Mouse (Mus musculus) MEL (cell line): Measurements from ENCODE around the gene Atg7. TPM values are rescaled to one million over a fixed set of nuclear protein-coding genes. Genes with fewer than 3 reads are reported as not detected.

Experiments
- DNase-seq: peaks from one replicate; pipeline ENCODE4 v3.0.0; 2011; ENCODE audit warnings: low read depth, low spot score
- H3K27ac ChIP-seq: 2 replicates; pipeline ENCODE4 v1.5.1; 2012; ENCODE audit warnings: low read depth, mild to moderate bottlenecking, control low read depth, low read length, moderate library complexity; ENCODE audit not compliant: control insufficient read depth
- H3K27me3 ChIP-seq, 2 experiments: fragments of 150-350 bp in 1 of 2; sonication (generic) in 1 of 2; 2 replicates each; pipeline ENCODE4 v1.6.1; 2012; ENCODE audit warnings: low read length in 2 of 2, mild to moderate bottlenecking in 2 of 2, improper control_type of control experiment in 1 of 2, moderate library complexity in 1 of 2; ENCODE audit not compliant: insufficient read depth in 2 of 2, control insufficient read depth in 1 of 2
- H3K36me3 ChIP-seq, 2 experiments: 2 replicates each; pipeline ENCODE4 v1.6.1; 2012 to 2014; ENCODE audit warnings: low read length in 2 of 2, improper control_type of control experiment in 1 of 2, inconsistent platforms in 1 of 2, mild to moderate bottlenecking in 1 of 2; ENCODE audit not compliant: insufficient read depth in 2 of 2, control insufficient read depth in 1 of 2
- H3K4me1 ChIP-seq, 2 experiments: fragments of 150-350 bp in 1 of 2; sonication (generic) in 1 of 2; 2 replicates each; pipeline ENCODE4 v1.6.1; 2012; ENCODE audit warnings: low read length in 2 of 2, improper control_type of control experiment in 1 of 2, mild to moderate bottlenecking in 1 of 2; ENCODE audit not compliant: insufficient read depth in 2 of 2, control insufficient read depth in 1 of 2
- H3K4me3 ChIP-seq, 2 experiments: fragments of 150-350 bp in 1 of 2; sonication (generic) in 1 of 2; 2 replicates each; pipeline ENCODE4 v1.5.1; 2012; ENCODE audit warnings: low read depth in 2 of 2, low read length in 2 of 2, mild to moderate bottlenecking in 2 of 2, moderate library complexity in 2 of 2, control low read depth in 1 of 2, improper control_type of control experiment in 1 of 2; ENCODE audit not compliant: control insufficient read depth in 1 of 2, insufficient read depth in 1 of 2
- H3K79me2 ChIP-seq: 2 replicates; pipeline ENCODE4 v1.6.1; 2012; ENCODE audit warnings: mild to moderate bottlenecking, low read length, moderate library complexity; ENCODE audit not compliant: control insufficient read depth, poor library complexity, insufficient read depth
- H3K9ac ChIP-seq: 2 replicates; pipeline ENCODE4 v1.6.1; 2012; ENCODE audit warnings: low read depth, mild to moderate bottlenecking, control low read depth, low read length, moderate library complexity; ENCODE audit not compliant: control insufficient read depth, poor library complexity, severe bottlenecking
- H3K9me3 ChIP-seq: fragments of 150-350 bp; sonication (generic); replicated peaks from 2 replicates; pipeline ENCODE4 v1.6.1; 2012; ENCODE audit warnings: mild to moderate bottlenecking, low read length, improper control_type of control experiment, moderate library complexity; ENCODE audit not compliant: insufficient read depth
- BHLHE40 ChIP-seq: IDR thresholded peaks from 2 replicates; pipeline ENCODE4 v1.6.1; 2012; ENCODE audit warnings: low read depth, mild to moderate bottlenecking, inconsistent platforms, low read length, improper control_type of control experiment, borderline replicate concordance
- CHD1 ChIP-seq: IDR thresholded peaks from 2 replicates; pipeline ENCODE4 v1.6.1; 2012; ENCODE audit warnings: low read depth, mild to moderate bottlenecking, inconsistent platforms, low read length, improper control_type of control experiment
- ELF1 ChIP-seq: IDR thresholded peaks from 2 replicates; pipeline ENCODE4 v1.6.1; 2014; ENCODE audit warnings: low read depth, mild to moderate bottlenecking, inconsistent platforms, low read length, improper control_type of control experiment, moderate library complexity
- ETS1 ChIP-seq: IDR thresholded peaks from 2 replicates; pipeline ENCODE4 v1.6.1; 2012; ENCODE audit warnings: low read depth, mild to moderate bottlenecking, inconsistent platforms, low read length, improper control_type of control experiment, moderate library complexity
- KAT2A ChIP-seq: conservative IDR thresholded peaks from 2 replicates; pipeline ENCODE4 v1.6.1; 2012; ENCODE audit warnings: low read depth, low read length, improper control_type of control experiment, inconsistent platforms
- MAX ChIP-seq: IDR thresholded peaks from 2 replicates; pipeline ENCODE4 v1.6.1; 2011; ENCODE audit warnings: low read length, improper control_type of control experiment
- MXI1 ChIP-seq: IDR thresholded peaks from 2 replicates; pipeline ENCODE4 v1.6.1; 2011; ENCODE audit warnings: mild to moderate bottlenecking, low read depth, low read length, improper control_type of control experiment
- MYC ChIP-seq: IDR thresholded peaks from 2 replicates; pipeline ENCODE4 v1.6.1; 2011; ENCODE audit warnings: low read depth, mild to moderate bottlenecking, low read length, improper control_type of control experiment, moderate library complexity
- NRF1 ChIP-seq: IDR thresholded peaks from 2 replicates; pipeline ENCODE4 v1.6.1; 2014; ENCODE audit warnings: low read depth, mild to moderate bottlenecking, inconsistent platforms, low read length, improper control_type of control experiment, moderate library complexity; ENCODE audit not compliant: poor library complexity, insufficient read depth, severe bottlenecking
- POLR2A ChIP-seq, 2 experiments: IDR thresholded peaks; 2 replicates each; pipeline ENCODE4 v1.6.1; 2011 to 2012; ENCODE audit warnings: low read length in 2 of 2, mild to moderate bottlenecking in 2 of 2, control low read depth in 1 of 2, improper control_type of control experiment in 1 of 2, low read depth in 1 of 2, moderate library complexity in 1 of 2; ENCODE audit not compliant: control insufficient read depth in 1 of 2, insufficient read depth in 1 of 2, poor library complexity in 1 of 2
- POLR2AphosphoS2 ChIP-seq: IDR thresholded peaks from 2 replicates; pipeline ENCODE4 v1.6.1; 2011; ENCODE audit warnings: low read length, improper control_type of control experiment
- POLR2AphosphoS5 ChIP-seq: IDR thresholded peaks from 2 replicates; pipeline ENCODE4 v1.6.1; 2012; ENCODE audit warnings: low read depth, borderline replicate concordance, mild to moderate bottlenecking, inconsistent platforms, low read length, moderate library complexity, mixed read lengths
- RCOR1 ChIP-seq: IDR thresholded peaks from 2 replicates; pipeline ENCODE4 v1.6.1; 2012; ENCODE audit warnings: low read depth, mild to moderate bottlenecking, inconsistent platforms, low read length, improper control_type of control experiment
- SIN3A ChIP-seq: IDR thresholded peaks from 2 replicates; pipeline ENCODE4 v1.6.1; 2012; ENCODE audit warnings: low read length, improper control_type of control experiment, inconsistent platforms
- SMC3 ChIP-seq: IDR thresholded peaks from 2 replicates; pipeline ENCODE4 v1.6.1; 2011; ENCODE audit warnings: low read depth, low read length, improper control_type of control experiment
- UBTF ChIP-seq: IDR thresholded peaks from 2 replicates; pipeline ENCODE4 v1.6.1; 2012; ENCODE audit warnings: low read depth, mild to moderate bottlenecking, inconsistent platforms, low read length, improper control_type of control experiment, moderate library complexity, borderline replicate concordance; ENCODE audit not compliant: insufficient read depth
- USF1 ChIP-seq: IDR thresholded peaks from 2 replicates; pipeline ENCODE4 v1.6.1; 2014; ENCODE audit warnings: low read depth, mild to moderate bottlenecking, inconsistent platforms, low read length, improper control_type of control experiment, moderate library complexity
- USF2 ChIP-seq, 2 experiments: IDR thresholded peaks; 2 replicates each; pipeline ENCODE4 v1.6.1; 2011 to 2012; ENCODE audit warnings: improper control_type of control experiment in 2 of 2, low read length in 2 of 2, borderline replicate concordance in 1 of 2, inconsistent platforms in 1 of 2, low read depth in 1 of 2, mild to moderate bottlenecking in 1 of 2; ENCODE audit not compliant: insufficient read depth in 1 of 2
- ZKSCAN1 ChIP-seq: IDR thresholded peaks from 2 replicates; pipeline ENCODE4 v1.6.1; 2012; ENCODE audit warnings: low read depth, mild to moderate bottlenecking, inconsistent platforms, low read length, improper control_type of control experiment, moderate library complexity
- ZMIZ1 ChIP-seq: IDR thresholded peaks from 2 replicates; pipeline ENCODE4 v1.6.1; 2012; ENCODE audit warnings: low read depth, mild to moderate bottlenecking, inconsistent platforms, low read length, improper control_type of control experiment, moderate library complexity
- ZNF384 ChIP-seq: IDR thresholded peaks from 2 replicates; pipeline ENCODE4 v1.6.1; 2012; ENCODE audit warnings: low read depth, mild to moderate bottlenecking, inconsistent platforms, low read length, improper control_type of control experiment
- polyA plus RNA-seq, 2 experiments: library from polyadenylated mRNA; stranded (reverse) in 1 of 2; unstranded in 1 of 2; fragments of >175 nt in 1 of 2; fragments of >200 nt in 1 of 2; gene quantifications; 2 replicates each; pipeline versions ENCODE4 v1.2.1 to v1.2.4; 2012; ENCODE audit warnings: low replicate concordance in 2 of 2, low read depth in 1 of 2; ENCODE audit not compliant: insufficient read length in 2 of 2, insufficient read depth in 1 of 2, missing spikeins in 1 of 2
- total RNA-seq: library from RNA; depleted of rRNA; stranded (reverse); fragments of 300-350 nt; gene quantifications from 2 replicates; pipeline ENCODE4 v1.2.3, GENCODE M21; 2012

Atg7 gene
- total and polyA plus RNA-seq, 3 experiments, result 14.6 TPM; not detected in 1

- Histone ChIP-seq H3K9ac (no peak overlapping the region), H3K79me2 (no peaks in the 10 kb centered on the region), H3K27ac (no peak overlapping the region), H3K27me3 (no peaks in the 10 kb centered on the region), H3K4me1 (no peaks in the 10 kb centered on the region), H3K4me3 (no peak overlapping the region), H3K9me3 (no peaks in the 10 kb centered on the region), H3K36me3 (no peaks in the 10 kb centered on the region)
- TF ChIP-seq USF2 (IDR thresholded peaks at IDR 0.05; ENCODE audit: borderline replicate concordance in 1 of 2, insufficient read depth in 1 of 2, low read depth in 1 of 2, low read length in 2 of 2), result no peak
- TF ChIP-seq POLR2A (IDR thresholded peaks at IDR 0.05; ENCODE audit: control insufficient read depth in 1 of 2, insufficient read depth in 1 of 2, low read depth in 1 of 2, low read length in 2 of 2, poor library complexity in 1 of 2), result no peak
- TF ChIP-seq POLR2AphosphoS2, result no peak
- no peak for TF ChIP-seq POLR2AphosphoS5
- TF ChIP-seq UBTF, result no peak
- TF ChIP-seq MYC, result no peak
- TF ChIP-seq KAT2A, result no peak
- no peak for TF ChIP-seq USF1
- no peak for DNase-seq
Observed at GRCm38 (mm10) chr6:114652209-114652608, 9.3 kb downstream of the Atg7 start.

DNA sequence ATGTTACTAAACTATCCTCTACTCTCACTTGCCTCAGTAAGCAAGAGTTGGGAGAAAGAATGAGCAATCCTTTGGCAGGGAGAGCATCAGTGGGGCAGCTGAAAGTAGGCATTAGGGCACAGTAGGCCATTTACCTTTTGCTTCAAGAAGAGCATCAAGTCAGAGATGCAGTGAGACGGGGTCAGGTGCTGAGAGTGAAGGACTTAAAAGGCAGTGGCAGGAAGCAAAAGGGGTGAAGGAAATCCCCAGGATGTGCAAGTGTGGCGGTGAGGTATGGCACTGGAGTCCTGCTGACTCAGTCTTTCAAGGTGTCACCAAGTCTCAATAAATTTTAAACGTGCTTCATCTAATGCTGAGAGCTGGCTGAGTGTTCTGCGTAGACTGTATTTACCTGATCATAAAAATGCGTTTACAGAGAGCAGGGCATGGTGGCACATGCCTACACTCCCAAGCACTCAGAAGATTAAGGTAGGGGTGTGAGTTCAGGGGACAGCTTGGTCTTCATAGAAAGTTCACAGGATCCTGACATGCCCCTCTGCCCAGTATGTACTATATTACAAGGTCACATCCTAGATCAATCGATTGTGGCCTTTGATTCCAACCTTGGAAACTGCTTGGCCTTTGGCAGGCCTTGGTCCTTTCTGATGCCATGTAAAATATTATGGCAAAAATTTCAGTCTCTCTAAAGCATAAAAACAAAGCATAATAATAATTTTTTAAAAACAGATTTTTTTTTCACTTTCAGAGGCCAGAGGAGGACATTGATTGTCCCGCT, 14.1 kb downstream of the Atg7 start:
- no peaks in the 10 kb centered on the region for H3K27me3 ChIP-seq
- no peak for DNase-seq
- no peak overlapping the region for H3K27ac ChIP-seq
- no peak for TF ChIP-seq MXI1
- no peak for TF ChIP-seq NRF1
- TF ChIP-seq KAT2A, result no peak
- TF ChIP-seq ZKSCAN1, result no peak
- no peak for TF ChIP-seq ZNF384
- TF ChIP-seq ZMIZ1, result no peak
- TF ChIP-seq BHLHE40, result no peak
- no peak for TF ChIP-seq SIN3A
- TF ChIP-seq ETS1, result no peak
- TF ChIP-seq ELF1, result no peak
- no peak for TF ChIP-seq POLR2AphosphoS5
- no peak for TF ChIP-seq MAX
- TF ChIP-seq SMC3, result no peak
- TF ChIP-seq RCOR1, result no peak
- TF ChIP-seq CHD1, result no peak
- peaks cover 3 to 15% of the 10 kb centered on the region in 2 experiments; a peak in 3 of 4 replicates for H3K4me1 ChIP-seq
- no peak overlapping the region for H3K9ac ChIP-seq
- H3K36me3 ChIP-seq, result peaks cover 0 to 17% of the 10 kb centered on the region in 2 experiments; a peak in 2 of 4 replicates
- no peak overlapping the region for H3K4me3 ChIP-seq
- no peaks in the 10 kb centered on the region for H3K9me3 ChIP-seq
- no peaks in the 10 kb centered on the region for H3K79me2 ChIP-seq
